Mouse (Mus musculus) thymus, adult 18-20 months (tissue): ENCODE results near the gene Gm10226.
A peak's percentile ranks its signal among the peaks of the same experiment; 100 is the strongest.
"Not testable (repeated sequence)": the region's sequence is repeated elsewhere in the genome, so short reads cannot be mapped to it uniquely, and the experiment has no call there.

Experiments used
- DNase-seq, 2 experiments: peaks; one replicate each; pipeline ENCODE4 v3.0.0; 2022; ENCODE audit warnings: mixed read lengths in 2 of 2

The Gm10226 gene

DNA sequence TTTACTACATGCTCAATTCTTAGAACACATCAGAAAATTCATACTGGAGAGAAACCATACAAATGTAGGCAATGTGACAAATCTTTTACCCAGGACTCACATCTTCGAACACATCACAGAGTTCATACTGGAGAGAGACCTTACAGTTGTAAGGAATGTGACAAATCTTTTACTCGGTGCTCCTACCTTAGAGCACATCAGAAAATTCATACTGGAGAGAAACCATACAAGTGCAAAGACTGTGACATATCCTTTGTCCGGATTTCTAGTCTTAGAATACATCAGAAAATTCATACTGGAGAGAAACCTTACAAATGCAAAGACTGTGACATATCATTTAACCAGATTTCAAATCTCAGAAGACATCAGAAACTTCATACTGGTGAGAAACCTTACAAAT is at the start of gene Gm10226:
Gene Gm10226, plus strand, starts transcription at position 301 of the 400 bp plus-strand sequence.
- no peak for DNase-seq

DNA sequence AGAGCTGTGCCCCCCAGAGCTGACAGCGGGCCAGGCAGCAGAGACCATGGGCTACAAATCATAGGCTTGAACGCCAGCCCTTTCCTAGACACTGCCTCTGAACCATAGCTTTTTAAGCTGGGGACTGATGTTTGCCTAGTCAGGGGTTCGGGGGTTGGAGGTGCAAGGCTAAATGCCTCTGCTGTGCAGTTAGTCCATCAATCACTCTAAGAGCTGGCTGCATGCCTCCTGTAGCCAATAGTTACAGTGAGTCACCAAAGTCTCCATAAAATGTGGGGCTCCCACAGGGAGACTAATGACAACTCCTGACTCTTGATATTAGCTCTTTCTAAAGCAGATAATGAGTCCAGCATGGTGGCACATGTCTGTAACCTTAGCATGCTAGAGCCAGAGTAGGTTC is 42.9 kb upstream of the Gm10226 start:
- no peak for DNase-seq

DNA sequence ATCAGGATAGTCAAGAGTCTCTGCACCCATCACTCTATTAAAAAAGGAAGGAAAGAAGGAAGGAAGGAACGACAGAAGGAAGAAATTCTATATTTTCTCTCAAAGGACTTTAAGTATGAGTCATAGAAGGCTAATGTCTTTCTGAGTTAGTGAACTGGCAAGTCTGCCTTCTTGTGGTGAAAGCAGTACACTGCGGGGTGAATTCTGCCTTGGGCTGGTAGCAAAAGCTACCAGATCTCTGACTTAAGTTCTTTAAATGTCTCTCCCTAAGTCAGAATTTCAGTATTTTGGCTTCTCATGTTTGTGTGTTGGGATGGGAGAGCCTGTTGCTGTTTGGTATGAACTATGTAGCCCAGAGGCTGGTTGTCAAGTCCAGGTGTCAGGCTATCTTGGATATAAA is 41.7 kb upstream of the Gm10226 start:
- peak in 1 of 2 experiments; percentile 5 for DNase-seq

DNA sequence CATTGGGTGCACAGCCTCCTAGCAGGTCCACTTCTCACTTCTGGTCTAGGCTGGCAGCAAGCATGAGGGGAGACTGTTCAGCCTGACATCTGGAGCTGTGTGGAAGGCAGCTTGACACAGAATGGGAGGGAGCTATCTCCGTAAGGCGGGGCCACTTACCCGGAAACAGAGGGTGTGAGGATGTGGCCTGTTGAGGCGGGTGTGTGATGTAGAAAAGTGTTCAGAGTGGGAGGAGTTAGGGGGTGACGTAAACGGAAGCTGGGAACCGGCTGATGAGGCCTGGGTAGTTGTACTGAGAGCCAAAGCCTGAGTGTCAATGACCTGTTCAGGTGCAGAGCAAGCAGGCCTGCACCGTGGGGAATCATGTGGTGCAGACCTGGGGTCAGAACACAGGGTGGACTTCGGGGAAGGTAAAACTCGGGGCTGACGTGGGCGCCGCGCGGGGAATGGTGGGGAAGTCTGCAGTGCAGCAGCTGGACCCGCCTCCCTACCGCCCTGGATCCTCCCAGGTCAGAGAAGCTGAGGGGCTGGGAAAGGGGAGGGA is 41.2 kb upstream of the Gm10226 start, which contains the start of gene Zfp983:
Gene Zfp983, plus strand, starts transcription at position 261 of the 544 bp plus-strand sequence.
- peak; percentile 77 to 85 for DNase-seq

DNA sequence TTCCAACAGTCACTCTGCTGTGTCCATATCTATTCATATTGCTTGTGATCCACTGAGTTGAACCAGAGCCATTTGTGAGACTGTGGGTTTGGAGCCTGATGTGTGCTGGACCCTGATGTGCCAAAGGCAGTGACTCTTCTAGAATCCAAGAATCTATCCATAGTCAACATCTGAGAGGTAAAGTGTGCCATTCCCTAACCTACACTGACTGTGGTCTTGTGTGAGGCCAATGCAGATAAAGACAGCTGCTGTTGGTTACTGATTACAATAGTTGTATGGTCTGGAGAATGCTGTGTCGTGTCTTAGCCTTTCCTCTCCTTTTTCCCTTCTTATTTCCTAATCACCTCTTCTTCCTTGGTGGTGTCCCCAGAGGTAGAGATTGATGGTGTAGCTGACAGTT is 12.8 kb upstream of the Gm10226 start:
- DNase-seq = not testable (repeated sequence)

DNA sequence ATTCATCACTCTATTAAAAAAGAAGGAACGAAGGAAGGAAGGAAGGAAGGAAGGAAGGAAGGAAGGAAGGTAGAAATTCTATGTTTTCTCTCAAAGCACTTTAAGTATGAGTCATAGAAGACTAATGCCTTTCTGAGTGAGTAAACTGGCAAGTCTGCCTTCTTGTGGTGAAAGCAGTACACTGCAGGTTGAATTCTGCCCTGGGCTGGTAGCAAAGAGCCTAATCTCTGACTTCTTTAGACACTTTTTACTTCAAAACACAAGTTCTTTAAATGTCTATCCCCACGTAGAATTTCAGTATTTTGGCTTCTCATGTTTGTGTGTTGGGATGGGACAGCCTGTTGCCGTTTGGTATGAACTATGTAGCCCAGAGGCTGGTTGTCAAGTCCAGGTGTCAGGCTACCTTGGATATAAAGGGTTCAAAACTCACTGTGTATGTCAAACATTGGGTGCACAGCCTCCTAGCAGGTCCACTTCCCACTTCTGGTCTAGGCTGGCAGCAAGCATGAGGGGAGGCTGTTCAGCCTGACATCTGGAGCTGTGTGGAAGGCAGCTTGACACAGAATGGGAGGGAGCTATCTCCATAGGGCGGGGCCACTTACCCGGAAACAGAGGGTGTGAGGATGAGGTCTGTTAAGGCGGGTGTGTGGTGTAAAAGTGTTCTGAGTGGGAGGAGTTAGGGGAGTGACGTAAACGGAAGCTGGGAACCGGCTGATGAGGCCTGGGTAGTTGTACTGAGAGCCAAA is 12.2 kb upstream of the Gm10226 start:
- peak; percentile 85 to 93 for DNase-seq

DNA sequence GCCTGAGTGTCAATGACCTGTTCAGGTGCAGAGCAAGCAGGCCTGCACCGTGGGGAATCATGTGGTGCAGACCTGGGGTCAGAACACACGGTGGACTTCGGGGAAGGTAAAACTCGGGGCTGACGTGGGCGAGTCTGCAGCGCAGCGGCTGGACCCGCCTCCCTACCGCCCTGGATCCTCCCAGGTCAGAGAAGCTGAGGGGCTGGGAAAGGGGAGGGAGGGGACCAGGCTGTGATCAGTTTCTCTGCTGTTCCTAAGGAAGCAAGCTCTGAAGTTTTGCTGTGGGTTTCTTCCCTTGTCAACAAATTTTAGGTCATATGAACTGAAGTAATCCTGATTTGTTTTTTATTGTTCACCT is 11.7 kb upstream of the Gm10226 start:
- not testable (repeated sequence) for DNase-seq

DNA sequence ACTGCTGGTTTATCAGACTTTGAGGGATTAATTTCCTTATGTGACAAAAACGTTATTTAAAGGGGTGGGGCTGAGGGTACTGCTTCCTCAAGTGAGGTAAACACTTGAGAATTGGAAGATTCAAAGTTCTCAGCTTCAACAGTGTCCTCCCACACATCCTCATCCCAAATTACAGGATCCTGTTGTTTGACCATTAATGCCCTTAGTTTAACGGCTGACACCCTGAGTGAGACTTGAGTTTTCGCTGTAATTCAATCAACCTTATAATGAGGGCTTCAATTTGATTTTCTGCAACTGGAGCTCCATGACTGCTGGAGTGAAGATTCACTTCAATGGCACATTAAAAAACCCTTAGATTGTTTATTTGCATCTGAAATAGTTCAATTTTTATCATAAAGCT is 1.7 kb downstream of the Gm10226 start:
- no peak for DNase-seq

DNA sequence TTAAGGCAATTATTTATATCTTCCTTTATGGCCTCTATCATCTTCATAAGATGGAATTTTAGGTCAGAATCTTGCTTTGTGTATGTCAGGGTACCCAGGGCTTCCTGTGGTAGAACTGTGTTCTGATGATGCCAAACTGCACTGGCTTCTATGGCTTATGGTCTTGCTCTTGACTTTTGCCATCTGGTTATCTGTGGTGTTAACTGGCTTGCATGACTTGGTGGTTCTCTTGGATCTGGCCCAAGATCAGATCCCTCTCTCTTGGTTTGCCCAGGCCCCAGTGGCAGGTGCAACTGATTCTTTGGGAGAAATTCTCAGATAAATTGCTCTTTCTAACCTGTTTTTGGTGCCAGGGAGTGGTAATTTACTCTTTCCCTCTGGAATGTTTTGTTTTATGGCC is 4.4 kb downstream of the Gm10226 start:
- DNase-seq = no peak

DNA sequence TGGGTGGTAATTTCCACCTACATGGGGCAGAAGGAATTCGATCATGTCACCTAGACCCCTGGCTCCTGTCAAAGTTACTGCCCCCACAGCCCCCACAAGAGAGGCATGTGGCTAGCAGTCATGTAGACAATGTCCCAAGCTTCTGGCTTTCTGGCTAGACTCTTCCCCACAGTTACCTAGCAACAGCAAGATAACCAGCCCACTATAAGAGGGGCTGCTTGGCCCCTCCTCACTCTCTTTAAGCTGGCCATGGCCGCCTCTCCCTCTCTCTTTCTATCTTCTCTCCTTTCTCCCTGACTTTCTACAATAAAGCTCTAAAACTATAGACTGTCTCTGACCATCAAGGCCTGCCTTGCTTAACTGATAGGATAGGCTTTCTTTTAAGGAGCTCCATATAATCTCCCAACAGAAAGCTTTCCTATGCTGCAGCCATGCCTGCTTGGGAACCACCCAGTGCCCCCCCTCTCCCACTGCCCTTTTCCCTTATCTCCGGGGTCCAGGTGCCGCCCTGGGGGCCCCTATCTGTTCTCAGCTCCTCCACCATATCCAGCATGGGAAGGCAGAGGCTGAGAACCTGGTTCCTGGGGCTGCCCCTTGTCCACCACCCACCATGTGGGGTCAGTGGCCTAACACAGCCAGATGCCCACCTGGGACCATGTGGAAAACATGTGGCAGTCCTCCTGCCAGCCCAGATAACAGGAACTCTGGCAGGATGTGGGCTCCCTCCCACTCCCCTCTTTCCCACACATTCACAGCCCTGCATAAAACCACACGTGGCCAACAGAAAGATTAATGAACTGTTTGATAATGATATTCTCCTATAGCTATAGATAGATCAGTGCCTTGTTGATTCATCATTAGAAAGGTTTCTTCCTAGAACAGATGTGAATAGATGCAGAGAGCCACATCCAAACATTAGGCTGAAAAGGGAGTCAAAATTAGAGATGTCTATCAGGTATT is 10.9 kb downstream of the Gm10226 start:
- no peak for DNase-seq

DNA sequence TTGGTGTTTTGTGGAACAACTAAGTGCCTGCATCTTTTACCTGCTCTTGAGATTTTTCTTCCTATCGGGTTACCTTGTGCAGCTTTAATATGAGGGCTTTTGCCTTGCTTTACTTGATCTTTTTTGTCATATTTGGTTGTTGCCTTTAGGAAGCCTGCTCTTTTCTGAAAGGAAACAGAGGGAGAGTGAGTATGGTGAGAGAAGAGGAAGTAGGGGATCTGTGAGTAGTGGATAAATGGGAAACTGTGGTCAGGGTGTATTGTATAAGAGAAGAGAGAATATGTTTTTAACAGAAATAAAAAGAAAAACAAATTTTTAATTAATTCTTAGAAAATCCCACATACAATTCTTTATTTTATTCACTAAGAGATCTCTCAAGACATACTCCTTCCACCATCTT is 11.8 kb downstream of the Gm10226 start:
- DNase-seq = no peak

DNA sequence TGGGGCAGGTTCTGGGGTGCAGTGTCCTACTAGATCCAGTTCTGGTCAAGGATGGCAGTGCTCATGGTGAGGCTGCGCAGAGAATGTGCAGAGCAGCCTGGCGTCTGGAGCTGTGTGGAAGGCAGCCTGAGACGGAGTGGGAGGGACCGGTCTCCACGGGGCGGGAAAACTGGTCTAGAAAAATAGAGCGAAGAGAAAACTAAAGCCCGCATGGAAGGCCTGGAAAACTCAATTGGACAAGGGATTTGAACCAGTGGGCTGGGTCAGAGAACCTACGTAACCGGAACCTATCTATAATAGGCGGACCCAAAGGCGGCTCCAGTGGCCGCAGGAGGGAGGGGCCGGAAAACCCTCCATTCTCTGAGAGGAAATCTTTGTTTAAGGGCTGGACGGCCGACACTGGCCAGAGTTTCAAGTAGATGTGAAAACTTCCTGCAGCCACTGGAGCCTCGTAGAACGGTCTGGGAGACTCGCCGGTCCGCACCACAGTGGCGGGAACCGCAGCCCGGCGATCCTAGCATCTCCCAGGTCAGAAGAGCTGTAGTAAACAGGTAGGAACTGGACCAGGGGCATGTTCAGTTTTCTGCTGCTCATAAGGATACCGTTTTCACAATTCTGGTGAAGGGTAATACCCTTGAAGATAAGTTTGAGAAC is 15.8 kb downstream of the Gm10226 start, which contains the start of gene Zfp760:
Gene Zfp760, plus strand, starts transcription at position 399 of the 654 bp plus-strand sequence.
- DNase-seq = peak; percentile 44 to 49

DNA sequence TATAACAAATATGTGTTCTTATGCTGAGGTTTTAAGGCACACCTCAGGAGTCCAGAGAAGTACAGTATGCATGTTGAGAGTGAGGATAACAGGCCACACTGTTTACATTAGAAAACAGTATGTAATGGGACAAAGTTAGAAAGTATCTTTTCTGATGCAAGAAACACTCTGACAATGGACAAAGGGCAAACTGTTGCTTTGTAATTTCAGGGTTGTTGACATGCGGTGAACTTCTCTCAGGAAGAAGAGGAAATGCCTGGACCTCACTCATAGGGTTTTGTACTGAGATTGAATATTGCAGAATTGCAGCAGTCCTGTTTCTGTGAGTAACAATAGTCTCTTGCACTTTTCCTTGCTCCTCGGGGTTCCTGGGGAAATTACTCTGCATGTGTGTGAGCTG is 16.7 kb downstream of the Gm10226 start:
- DNase-seq = no peak

DNA sequence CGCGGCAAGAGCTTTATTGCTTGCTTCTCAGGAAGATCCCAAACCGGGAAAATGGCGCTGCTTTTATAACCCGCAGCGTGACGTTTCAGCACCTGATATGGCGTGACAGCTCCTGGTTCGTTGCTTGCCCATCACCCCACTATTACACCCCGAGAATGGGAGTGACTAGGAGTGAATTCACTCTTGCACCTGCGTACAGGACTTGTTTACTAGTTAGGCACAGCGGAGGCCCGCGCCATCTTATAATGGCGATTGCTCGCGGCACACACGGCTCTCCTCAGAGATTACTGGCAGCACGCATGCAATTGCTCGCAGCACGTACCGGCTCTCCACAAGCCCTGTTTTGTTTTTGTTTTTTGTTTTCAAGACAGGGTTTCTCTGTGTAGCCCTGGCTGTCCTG is 38.8 kb downstream of the Gm10226 start, which contains the start of gene Zfp229:
Gene Zfp229, plus strand, starts transcription at position 301 of the 400 bp plus-strand sequence.
- DNase-seq = not testable (repeated sequence)

DNA sequence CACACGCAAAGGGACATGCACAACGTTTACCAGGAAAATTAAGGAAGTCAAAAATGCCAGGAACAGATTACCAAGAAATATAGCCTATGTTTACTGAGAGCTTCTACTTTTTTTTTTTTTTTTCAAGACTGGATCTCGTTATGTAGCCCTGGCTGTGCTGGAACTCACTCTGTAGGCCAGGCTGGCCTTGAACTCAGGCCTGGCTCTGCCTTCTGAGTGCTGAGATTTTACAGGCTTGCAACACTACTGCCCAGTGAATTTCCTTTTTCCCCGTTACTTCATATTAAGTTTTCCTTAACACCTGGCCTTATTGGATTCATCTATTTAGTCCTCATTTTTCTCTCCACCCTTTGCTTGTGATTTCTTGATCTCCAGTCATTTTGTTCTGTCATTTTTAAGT is 41.4 kb downstream of the Gm10226 start:
- DNase-seq = no peak

DNA sequence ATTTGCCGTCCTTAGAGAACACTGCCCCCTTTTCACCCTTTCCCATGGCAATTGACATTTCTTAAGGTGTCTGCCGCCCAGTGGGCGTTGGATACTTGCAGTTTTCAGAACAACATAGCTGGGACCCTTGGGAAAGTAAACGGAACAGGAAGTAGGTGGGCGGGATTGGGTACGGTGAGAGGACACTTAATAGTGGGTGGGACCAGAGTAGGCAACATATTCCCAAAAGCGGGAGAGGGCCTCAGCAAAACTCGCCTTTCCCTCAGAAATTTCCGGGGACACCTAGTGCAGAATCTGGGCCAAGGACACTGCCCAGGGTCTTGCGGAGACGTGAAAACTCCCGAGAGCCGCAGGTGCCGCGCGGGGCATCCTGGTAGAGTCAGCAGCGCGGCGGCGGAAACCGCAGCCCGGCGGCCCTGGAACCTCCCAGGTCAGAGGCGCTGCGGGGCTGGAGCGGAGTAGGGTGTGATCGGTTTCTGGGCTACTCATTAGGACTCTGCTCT is 41.9 kb downstream of the Gm10226 start:
- peak; percentile 42 to 59 for DNase-seq
